16 mouse cellular contexts compared by ENCODE assay signal in the genomic region with DNA sequence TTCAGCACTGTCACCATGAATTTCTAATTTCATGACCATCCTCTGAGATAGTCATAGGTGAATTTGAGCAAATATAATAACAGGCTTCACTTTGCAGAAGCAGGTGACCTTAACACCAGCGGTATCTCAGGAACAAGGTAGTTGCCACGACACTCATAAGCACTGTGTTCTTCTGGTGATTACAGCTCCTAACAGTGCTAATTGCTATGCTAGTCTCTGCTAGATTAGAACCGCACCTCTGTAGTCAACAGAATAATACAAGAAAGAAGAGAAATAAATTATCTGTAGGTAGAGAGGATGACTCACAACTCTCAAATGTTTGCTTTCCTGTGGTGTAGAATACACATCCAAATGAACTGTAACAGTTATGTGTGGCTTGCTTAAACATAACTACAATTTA.
"Had no signal": no experiment of that assay in that cellular context is flagged by ENCODE, and none has a peak within 500 bp of the region (broad histone marks: within the 10 kb centered on the region; RNA-seq: fewer than 3 reads in every experiment).

No protein-coding gene starts in this region.

- H3K9me3 ChIP-seq: neural tube, embryonic 13.5 days; neural tube, embryonic 15.5 days; stomach, embryonic 15.5 days had no signal

- H3K4me1 ChIP-seq: neural tube, embryonic 13.5 days; neural tube, embryonic 15.5 days; stomach, embryonic 15.5 days had no signal

- H3K9ac ChIP-seq: neural tube, embryonic 13.5 days; neural tube, embryonic 15.5 days; stomach, embryonic 15.5 days had no signal

- DNase-seq: retina, postnatal 1 day; right cerebral cortex, adult 18-20 months; right cerebral cortex, postnatal 14 days; right cerebral cortex, postnatal 25 days; right cerebral cortex, postnatal 4 days; spleen, adult 18-20 months; thymus, adult 18-20 months; thymus, adult 2 months; thymus, postnatal 14 days; thymus, postnatal 25 days; thymus, postnatal 36 days; thymus, postnatal 4 days had no signal

- H3K27me3 ChIP-seq: neural tube, embryonic 13.5 days; neural tube, embryonic 15.5 days; stomach, embryonic 15.5 days had no signal

- H3K36me3 ChIP-seq: neural tube, embryonic 13.5 days; neural tube, embryonic 15.5 days; stomach, embryonic 15.5 days had no signal

- H3K4me3 ChIP-seq: neural tube, embryonic 13.5 days; neural tube, embryonic 15.5 days; stomach, embryonic 15.5 days had no signal

- H3K27ac ChIP-seq: neural tube, embryonic 13.5 days; neural tube, embryonic 15.5 days; stomach, embryonic 15.5 days; stomach, postnatal 0 days had no signal
